Mouse (Mus musculus) urinary bladder, postnatal 25 days (tissue): ENCODE data around the gene Herpud1.

Experiments
- DNase-seq: peaks from one replicate; pipeline ENCODE4 v3.0.0; 2022; ENCODE audit warnings: low spot score

The Herpud1 gene

GRCm38 (mm10) chr8:94386214-94387026, at the start of gene Herpud1:
Gene Herpud1 (plus strand): TSS chr8:94386438.
- DNase-seq, result peak; percentile 95

- DNase-seq, result no peak
Observed at GRCm38 (mm10) chr8:94337559-94337958, 48.7 kb upstream of the Herpud1 start.

GRCm38 (mm10) chr8:94340796-94341195, 45.4 kb upstream of the Herpud1 start:
- DNase-seq, result no peak

DNA sequence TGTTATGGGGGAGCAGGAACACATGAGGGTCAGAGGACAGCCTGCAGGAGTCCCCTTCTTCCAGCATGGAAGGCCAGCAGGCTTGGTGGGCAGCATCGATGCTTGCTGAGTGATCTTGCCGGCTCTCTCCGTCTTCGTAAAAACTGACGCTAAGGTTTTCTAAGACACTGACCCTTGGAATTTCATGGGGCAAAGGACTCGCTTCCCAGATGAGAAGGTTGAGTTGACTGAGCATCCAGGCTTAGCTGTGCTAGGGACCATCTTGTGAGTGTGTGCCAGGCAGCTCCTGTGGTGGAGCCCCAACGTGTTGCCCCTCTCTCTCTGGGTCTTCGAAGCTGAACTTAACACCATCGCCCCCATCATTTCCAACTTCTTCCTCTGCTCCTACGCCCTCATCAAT, 43.5 kb upstream of the Herpud1 start:
- DNase-seq, result no peak

DNA sequence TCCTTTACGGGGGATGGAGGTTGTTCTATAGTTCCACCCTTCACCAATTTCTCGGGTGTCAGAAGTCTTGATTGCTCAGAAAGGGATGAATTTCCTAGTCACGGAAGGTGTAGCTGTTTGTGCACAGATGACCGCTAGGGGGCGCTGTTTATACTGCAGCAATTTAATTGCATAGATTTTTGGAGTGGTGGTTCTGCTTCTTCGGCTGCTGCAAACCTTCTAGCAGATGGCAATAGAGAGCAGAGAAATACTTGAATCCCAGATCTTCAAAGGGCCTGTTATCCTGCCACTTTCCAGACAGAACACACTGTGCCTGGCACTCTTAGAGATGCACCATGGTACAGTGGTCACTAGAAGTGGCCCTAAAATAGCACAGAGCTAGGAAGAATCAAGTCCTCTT, 42.9 kb upstream of the Herpud1 start:
- peak; percentile 82 for DNase-seq

DNA sequence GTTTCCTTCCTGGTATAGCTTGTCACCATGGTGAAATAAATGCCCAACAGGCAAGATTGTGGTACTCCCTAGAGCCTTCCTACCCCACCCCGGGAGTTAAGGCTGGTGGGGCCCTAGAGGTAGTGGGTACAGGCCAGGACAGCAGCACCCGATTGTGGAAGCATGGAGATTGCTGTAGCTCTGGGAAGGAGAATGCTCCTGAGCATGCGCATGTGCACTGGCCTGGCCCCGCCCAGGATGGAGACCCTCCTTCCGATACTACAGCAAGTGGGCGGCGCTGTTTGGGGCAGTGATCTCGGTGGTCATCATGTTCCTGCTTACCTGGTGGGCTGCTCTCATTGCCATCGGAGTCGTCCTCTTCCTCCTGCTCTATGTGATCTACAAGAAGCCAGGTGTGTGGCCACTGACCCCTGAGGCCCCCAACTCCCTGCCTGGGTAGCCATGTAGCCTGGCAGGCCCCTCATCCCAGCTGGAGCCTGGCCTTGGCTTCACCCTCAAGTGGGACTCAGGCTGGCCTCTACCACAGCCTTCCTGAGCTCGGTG, 42.4 kb upstream of the Herpud1 start:
- no peak for DNase-seq

- DNase-seq, result no peak
Observed at GRCm38 (mm10) chr8:94345657-94346056, 40.6 kb upstream of the Herpud1 start.

DNA sequence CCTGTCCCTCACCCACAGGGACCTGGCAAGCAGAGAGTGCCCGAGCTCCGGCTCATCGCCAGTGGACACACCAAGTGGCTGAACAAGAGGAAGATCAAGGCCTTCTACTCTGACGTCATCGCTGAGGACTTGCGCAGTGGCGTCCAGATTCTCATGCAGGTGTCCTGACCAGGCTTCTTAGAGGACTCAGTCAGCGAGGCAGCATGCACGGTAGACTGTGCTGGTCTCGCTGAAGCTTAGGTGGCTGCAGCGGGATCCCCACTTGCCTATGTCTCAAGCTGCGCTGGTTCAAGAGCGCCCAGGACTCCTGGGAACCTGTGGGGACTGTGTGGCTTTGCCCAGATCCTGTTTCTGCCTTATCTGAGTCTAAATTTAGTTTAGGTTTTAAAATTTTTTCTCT, 40.0 kb upstream of the Herpud1 start:
- no peak for DNase-seq

DNA sequence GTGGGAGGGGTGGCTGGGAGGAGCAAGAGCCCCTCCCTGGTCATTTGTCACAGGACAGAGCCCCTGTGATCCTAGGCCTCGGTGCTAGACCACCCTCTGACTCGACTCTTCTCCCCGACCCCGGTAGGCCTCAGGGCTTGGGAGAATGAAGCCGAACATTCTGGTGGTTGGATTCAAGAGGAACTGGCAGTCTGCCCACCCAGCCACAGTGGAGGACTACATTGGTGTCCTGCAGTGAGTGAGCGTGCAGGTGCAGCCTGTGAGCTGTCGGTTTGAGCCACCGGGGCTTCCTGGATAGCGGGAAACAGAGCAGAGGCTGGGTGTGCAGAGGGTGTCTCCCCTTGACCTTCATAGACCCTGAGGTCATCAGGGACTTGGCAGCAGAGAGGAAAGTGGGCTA, 37.8 kb upstream of the Herpud1 start:
- no peak for DNase-seq

DNA sequence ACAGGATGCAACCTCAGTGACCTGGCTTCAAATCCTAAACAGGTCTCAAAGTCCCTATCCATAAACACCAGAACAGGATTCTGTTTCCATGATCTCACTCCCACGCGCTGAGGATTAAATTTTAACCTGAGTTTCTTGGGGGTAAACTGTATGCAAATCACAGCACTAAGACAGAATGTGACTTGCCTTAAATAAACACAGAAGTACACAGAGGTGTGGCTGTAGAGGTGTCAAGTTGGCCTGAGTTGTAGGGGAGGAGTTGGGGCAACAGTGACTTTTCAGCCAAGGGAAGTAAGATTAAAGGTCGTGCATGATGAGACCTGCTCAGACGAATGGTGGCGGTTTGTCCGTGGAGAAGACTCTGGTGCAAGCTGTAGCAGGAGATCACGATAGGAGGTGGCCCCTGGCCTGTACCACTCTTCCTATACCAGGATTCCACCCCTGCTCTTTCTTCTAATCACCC, 32.1 kb upstream of the Herpud1 start:
- DNase-seq, result no peak

DNA sequence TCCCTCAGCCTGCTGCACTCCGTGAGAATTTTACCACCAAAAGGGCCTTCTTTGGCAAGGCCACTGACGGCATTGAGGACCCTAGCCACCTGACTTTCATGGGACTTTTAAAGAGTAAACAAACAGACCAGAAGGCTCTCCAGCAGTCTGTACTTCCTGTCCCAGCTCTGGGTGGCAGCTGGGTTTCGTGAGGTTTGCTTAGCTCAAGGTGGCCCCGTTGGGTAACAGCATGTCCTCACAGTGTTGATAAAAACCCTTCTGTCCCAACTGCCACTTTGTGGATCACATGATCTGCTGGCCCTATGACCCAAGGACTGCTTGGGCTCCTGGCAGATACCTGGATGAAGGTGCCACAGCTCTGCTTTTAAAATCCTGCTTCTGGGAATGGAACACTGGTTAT, 31.7 kb upstream of the Herpud1 start:
- DNase-seq, result no peak

DNA sequence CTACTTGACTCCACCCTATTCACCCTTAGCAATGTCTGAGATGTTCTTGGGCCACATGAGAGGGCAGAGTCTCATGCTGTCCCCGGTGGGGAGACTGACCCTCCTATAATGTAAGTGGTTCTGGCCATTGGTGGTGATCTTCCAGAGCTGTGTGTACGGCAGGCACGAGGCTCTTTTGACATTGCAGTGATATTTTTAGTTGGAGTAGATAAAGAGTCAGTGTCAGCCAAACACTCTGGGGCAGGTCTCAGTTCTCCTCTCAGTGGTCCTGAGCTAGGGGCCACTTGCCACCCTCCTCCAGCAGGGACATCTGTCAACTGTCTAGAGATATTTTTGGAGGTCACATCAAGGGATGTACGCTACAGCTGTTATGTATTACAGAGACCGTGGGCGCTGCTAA, 29.0 kb upstream of the Herpud1 start:
- no peak for DNase-seq

DNA sequence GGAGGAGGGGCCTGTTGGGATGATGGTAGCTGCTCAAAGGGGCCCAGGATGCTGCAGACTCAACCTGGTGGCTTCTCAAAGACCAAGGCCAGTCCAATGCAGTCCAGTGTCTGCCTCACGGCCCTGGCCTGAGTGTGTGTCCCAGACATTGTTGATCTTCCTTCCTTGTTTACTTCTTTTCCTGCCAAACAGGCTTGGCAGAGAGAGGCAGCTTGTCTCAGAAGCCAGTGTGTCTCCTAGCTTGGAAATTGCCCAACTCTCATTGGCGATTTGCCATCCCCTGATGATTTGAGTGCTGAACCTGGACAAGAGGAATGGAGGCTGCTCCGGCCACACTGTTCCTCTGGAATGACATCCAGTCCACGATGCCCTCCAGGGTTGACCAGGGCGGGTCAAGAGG, 27.7 kb upstream of the Herpud1 start:
- DNase-seq, result peak; percentile 76

GRCm38 (mm10) chr8:94361774-94362431, 24.3 kb upstream of the Herpud1 start:
- no peak for DNase-seq

DNA sequence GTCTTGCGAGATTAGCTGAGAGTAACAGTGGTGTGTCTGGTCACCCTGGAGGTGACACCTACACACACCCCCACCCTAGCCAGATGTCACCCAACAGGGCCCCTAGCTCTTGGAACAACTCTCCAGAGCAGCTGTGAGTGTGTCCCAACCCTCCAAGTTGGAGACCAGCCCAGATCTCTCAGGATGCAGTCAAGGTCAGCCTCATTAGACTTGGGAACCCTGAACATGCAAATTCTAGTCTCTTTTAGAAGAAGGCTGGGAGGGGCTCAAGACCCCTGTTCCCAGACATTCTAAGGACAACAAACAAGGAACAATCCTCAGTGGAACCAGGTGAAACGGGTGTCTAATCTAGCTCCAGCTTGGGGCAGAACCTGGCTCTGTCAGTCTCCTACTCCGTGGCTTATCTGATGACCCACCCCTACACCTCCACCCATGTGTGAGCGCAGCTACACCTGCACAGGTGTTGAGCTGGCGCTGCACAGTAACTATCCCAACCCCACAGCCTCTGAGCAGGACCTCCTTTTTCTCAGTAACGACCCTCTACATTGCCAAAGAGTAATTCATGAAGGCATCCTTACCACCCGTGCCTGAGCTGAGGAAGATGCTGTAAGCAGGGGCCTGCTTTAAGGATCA, 23.5 kb upstream of the Herpud1 start:
- DNase-seq, result no peak

DNA sequence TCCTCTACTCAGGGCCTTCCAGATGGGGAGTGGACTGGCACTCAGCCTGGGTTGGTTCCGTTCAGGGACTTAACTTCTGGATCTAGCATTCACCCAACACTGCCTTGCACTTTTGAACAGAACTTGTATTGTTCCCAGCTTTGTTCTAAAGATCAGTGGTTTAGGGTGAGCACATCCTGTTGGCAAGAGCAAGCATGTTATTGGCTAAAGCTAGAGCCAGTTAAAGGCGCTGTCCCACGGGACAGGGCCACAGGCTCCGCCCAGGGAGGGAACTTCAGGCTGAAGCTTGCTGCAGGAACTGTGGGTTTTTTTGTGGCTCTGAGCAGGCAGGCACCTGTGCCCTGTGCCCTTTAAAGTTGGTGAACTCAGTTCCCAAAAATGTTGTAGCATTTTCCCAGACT, 22.9 kb upstream of the Herpud1 start:
- DNase-seq, result peak; percentile 44

DNA sequence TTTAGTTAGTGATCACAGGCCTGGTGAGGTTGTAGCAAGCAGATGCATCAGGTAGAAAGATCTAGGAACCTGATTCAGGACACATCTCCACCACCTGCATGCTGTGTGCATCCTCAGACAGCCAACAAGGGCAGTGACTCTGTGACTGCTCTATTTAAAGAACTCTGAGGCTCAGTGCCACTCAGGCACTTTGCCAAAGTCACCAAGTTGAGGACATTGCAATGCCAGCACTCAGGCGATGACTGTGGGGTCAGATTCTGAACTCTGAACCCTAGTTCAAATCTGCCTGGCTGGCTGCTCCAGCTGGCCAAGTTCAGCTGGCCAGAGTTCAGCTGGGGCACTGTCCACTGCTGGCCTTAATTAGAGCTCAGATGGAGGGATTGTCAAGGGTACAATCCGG, 22.3 kb upstream of the Herpud1 start:
- DNase-seq, result no peak

DNA sequence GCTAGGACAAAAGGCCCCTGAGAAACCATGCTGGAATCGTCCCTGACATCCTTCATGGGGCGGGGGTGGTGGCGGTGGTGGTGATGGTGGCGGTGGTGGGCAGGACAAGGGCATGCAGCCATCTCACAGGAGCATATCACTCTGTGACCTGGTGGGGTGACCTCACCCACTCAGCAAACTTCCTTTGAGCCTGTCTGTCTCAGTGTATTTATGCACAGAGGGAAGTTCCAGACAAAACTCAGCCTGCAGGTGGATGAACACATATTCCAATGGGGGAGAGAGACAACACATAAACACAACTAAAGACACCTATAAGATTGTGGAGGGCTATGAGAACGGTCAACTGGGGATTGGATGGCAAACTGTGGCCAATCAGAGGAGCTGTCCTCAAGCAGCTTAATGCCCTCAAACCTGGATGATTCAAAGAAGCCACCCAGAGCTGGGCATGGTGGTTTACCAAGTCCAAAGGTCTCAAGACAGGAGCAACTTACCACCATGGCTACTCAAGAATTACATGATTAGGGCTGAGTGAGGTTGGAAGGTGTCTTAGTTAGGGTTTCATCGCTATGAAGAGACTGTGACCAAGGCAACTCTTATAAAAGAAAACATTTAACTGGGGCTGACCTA, 21.4 kb upstream of the Herpud1 start:
- DNase-seq, result no peak

GRCm38 (mm10) chr8:94365410-94365981, 20.7 kb upstream of the Herpud1 start:
- DNase-seq, result no peak

- no peak for DNase-seq
Observed at GRCm38 (mm10) chr8:94370839-94371238, 15.4 kb upstream of the Herpud1 start.

DNA sequence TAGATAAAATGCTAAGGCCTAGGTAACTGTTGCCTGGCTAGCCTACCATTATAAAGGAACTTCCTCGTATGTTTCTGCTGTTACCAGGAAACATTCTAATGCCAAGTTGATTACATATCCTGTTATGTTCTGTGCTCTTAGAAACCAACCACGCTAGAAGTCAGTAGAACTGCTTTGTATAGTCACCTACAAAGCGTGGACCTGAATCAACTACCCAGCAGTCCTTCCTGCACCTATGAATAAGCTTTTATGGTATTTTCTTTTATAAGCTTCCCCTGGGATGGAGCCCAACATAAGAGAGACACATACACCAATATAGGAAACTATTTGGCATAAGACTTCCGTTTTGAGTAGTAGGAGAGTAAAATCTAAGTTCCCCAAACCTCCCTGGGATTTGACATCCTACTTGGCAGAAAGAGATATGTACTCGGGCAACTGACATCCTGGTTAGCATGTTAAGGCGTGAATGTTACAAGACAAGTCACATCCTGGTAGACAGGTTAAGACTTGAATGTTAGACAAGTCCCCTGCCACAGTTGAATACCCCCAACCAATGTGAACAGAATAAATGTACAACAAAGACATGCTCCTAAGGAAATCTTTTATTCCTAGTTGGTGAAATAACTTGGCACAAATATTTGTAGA, 13.2 kb upstream of the Herpud1 start:
- DNase-seq, result no peak
